Mouse (Mus musculus): Measurements from ENCODE around the gene Atg16l1. TPM values are rescaled to one million over a fixed set of nuclear protein-coding genes. Genes with fewer than 3 reads are reported as not detected.
"Not testable (repeated sequence)": the region's sequence is repeated elsewhere in the genome, so short reads cannot be mapped to it uniquely, and the experiment has no call there.

Atg16l1 gene
- polyA plus RNA-seq, 1 experiment = 36.1 TPM

DNA sequence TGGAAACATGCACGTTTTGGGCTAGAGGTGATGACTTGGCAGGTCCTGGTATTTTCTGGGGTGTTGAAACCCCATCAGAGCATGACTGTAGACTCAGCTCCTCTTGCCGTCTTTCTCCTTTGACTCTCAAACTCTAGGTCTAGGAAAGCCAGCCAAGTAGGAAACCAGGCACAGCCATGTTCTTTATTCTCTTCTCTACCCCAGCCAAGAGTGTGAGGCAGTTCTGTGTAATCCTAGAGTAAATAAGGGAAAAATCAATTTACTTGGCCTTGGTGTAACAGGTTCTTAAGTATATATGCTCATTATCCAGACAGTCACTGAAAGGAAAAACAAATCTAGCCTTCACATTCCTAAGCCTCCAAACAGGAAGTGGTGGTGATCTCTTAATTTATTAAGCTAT, 17.7 kb downstream of the Atg16l1 start:
- no peak for DNase-seq (ENCODE audit: low spot score)

- DNase-seq (ENCODE audit: low spot score) = no peak
Measured at GRCm38 (mm10) chr1:87774845-87775244, 19.2 kb downstream of the Atg16l1 start.

DNA sequence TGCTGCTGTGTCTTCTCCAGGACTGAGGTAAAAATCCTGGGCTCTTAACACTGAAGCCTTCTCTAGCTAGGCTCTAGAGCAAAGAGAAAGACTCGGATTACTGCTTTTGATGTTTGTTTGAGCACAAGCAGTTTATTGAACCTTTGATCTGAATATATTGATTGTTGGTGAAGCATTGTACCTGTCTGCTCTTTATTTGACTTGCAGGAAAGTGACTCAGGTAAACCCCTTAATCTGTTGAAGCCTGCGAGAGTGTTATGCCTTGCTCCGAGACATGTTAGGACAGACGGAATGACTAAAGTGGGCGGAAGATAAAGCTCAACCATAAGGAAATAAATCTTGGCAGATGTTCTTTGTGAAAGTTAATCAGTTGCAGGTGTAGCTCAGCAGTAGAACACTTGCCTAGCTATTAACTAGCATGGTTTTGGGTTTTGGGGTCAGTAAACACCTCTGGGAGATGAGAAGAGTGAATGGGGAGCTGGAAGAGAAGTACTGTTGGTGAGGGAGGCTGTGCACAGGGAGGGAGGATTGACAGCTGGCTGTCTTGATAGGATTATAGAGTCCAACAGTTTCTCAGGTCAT, 23.6 kb downstream of the Atg16l1 start:
- DNase-seq (ENCODE audit: low spot score) = no peak

DNA sequence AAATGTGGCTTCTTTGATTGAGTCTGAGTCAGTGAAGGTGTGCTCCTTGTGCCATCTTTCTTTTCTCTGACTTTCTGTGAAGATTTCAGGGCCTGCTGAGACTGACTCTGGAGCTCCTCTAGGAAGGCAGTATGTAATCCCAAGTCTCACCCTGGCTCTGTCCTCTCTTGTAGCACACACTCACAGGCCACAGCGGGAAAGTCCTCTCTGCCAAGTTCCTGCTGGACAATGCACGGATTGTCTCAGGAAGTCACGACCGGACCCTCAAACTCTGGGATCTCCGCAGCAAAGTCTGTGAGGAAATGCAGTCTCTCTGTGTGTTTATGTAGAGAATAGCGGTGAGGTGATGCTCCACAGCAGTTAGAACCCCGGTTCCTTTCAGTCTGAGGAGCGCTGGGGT, 30.0 kb downstream of the Atg16l1 start:
- no peak for DNase-seq (ENCODE audit: low spot score)

- DNase-seq (ENCODE audit: low spot score) = no peak
Measured at GRCm38 (mm10) chr1:87786251-87786650, 30.6 kb downstream of the Atg16l1 start.

GRCm38 (mm10) chr1:87789665-87790064, 34.0 kb downstream of the Atg16l1 start:
- DNase-seq (ENCODE audit: low spot score) = no peak

DNA sequence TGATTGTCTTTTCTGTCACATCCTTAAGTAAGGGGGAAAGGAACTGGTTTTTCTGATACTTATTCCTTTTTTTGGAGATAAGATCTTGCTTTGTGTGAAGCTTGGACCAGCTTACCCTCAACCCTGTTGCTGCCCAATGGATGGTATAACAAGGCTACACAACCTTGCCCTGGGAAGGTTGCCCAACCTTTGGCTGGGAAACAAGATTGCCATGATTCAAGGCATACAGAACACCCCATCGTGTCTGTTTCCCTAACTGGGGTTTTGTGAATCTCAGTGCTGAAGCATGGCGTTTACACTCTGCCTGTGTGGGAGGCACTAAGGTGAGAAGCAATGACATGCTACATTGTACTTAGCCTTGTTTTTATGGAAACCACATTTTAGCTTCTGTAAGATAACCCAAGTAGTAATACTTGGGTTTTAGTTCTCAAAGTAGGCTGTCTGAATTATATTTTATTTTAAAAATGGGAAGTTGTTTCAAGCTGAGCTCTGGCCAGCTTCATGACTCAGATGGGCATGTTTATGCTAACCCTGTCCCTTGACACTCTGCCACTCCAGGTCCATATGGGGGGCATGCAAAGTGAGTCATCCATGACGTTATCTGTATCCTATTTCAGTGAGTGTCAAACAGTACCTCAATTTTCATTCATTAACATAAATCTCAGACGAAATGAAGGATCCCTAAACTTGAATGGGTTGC, 36.9 kb downstream of the Atg16l1 start:
- DNase-seq (ENCODE audit: low spot score) = no peak

- no peak for DNase-seq (ENCODE audit: low spot score)
Measured at GRCm38 (mm10) chr1:87793138-87793449, 37.4 kb downstream of the Atg16l1 start.

DNA sequence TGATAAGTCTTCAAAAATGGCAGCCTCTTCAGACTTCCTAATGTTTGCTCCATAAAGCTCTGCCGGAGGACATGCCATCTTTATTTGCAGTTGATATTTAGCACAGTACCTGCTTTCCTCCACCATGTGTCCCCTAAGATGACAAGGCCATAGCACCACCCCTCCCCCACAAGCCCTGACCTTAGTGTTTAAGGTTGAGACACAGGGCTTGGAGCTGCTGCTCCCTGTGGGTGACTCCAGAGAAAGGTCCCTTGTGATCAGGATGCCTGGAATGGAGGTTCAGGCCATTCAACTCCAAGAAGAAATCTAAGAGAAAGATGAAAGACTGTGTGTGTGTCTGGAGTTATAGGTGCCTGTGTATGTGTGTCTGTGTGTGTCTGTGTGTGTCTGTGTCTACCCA, 42.0 kb downstream of the Atg16l1 start:
- DNase-seq (ENCODE audit: low spot score) = no peak

DNA sequence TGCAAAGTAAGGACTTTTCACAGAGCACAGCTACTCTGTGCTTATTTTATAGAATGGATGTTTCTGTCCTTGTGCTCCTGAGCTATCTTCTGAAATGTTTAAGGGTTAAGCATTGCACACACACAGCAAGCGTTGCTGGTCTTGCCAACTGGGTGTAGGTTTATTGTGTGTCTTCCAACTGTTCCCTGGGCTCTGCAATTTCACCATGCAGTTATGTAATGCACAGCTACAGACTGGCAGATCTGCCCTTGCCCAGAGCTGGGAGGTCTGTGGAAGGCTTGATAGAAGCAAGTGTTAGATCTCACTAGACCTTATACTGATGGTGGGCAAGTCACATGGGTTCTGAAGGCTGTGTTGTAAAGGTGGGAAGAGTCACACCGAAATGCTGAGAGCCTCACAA, 42.6 kb downstream of the Atg16l1 start:
- no peak for DNase-seq (ENCODE audit: low spot score)

DNA sequence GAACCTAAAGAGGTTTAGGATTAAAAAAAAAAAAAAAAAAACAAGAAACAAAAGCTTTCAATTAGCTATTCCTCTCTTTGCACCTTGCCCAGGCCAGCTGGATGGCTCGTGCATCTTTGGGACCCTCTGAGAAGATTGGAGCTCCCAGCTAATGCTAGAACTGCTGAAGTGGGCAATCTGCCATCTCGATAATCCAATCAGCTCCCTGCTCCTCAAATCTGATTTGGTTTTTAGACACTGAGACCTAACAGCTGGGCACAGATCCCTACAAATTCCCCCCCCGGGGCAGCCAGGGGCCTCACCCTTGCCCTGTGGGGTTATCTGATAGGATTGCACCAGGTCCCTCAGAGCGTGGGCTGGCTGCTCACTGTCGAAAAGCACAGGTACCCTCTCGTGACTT, 47.9 kb downstream of the Atg16l1 start, which contains the start of gene Sag:
Gene Sag, plus strand, starts transcription at position 105 of the 400 bp plus-strand sequence.
- no peak for DNase-seq (ENCODE audit: low spot score)

GRCm38 (mm10) chr1:87807751-87808150, 52.1 kb downstream of the Atg16l1 start:
- DNase-seq (ENCODE audit: low spot score) = no peak

GRCm38 (mm10) chr1:87811391-87811790, 55.7 kb downstream of the Atg16l1 start:
- no peak for DNase-seq (ENCODE audit: low spot score)

- DNase-seq (ENCODE audit: low spot score) = no peak
Measured at GRCm38 (mm10) chr1:87812061-87812460, 56.4 kb downstream of the Atg16l1 start.

- DNase-seq (ENCODE audit: low spot score) = no peak
Measured at GRCm38 (mm10) chr1:87813155-87813554, 57.5 kb downstream of the Atg16l1 start.

- DNase-seq (ENCODE audit: low spot score) = no peak
Measured at GRCm38 (mm10) chr1:87813681-87814080, 58.0 kb downstream of the Atg16l1 start.

DNA sequence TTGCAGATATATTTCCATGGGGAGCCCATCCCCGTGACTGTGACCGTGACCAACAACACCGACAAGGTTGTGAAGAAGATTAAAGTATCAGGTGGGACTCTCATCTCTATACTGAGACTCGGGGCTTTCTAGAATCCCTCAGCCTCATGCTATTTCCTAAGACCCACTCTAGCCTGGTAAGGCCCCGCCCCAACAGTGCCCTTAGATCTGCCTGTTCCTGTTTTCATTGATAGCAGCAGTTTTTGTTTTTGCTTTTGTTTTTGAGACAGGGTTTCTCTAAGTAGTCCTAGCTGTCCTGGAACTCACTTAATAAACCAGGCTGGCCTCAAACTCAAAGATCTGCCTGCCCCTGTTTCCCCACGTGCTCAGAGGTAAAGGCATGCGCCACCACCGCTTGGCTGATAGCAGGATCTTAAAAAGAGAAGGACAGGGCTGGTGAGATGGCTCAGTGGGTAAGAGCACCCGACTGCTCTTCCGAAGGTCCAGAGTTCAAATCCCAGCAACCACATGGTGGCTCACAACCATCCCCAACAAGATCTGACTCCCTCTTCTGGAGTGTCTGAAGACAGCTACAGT, 68.8 kb downstream of the Atg16l1 start:
- no peak for DNase-seq (ENCODE audit: low spot score)

DNA sequence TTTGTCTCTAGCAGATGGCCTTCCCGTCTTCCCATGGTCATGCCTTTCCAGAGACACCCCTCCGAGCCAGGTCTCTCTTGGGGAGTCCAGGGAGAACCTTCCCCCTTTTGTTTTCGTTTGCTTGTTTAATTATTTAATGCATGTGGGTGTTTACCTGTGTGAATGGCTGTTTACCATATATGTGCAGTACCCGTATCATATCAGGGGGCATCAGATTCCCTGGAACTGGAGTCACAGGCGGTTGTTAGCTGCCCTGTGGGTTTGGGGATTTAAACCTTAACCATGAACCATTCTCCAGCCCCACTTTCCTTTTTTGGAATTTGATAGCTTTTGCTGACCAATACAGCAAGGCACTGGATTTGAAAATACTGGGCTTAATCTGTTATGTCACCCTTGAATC, 69.6 kb downstream of the Atg16l1 start:
- no peak for DNase-seq (ENCODE audit: low spot score)

DNA sequence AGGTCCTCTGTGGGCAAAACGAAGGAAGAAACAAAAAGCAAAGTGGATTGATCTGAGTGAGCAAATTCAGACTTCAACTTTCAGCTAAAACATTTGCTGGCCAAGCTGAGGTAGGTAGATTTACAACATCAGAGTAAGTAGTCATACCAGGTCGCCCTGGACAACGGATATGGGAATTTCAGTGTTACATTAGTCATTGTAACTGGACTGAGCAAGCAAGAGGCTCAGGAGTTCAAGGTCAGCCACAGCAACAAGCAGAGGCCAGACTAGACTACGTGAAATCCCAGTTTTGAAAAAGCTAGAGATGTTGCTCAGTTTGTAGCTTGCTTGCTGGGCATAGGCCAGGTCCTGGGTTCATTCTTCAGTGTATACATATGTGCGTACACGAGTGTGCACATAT, 70.3 kb downstream of the Atg16l1 start:
- DNase-seq (ENCODE audit: low spot score) = no peak

DNA sequence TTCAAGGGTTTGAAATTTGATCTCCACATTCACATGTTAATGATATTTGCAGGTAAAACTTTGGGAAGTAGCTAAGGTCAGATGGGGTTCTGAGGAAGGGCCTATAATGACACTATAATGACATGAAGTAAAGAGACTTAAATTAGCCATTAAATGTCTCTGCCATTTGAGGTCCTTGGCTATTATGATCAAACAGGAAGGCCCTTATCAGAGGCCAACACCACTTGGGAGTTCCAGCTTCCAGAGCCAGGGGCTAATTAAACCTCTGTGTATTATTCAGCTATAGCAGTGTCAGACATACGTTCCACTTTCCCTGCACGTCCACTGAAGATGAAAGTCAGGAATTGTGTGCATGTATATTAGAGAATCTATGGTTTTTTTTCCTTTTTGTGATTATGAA, 70.8 kb downstream of the Atg16l1 start:
- no peak for DNase-seq (ENCODE audit: low spot score)

GRCm38 (mm10) chr1:87827476-87827875, 71.8 kb downstream of the Atg16l1 start:
- DNase-seq (ENCODE audit: low spot score) = not testable (repeated sequence)

- DNase-seq (ENCODE audit: low spot score) = no peak
Measured at GRCm38 (mm10) chr1:87828185-87828584, 72.5 kb downstream of the Atg16l1 start.

GRCm38 (mm10) chr1:87828926-87829580, 73.4 kb downstream of the Atg16l1 start:
- DNase-seq (ENCODE audit: low spot score) = no peak

All from urinary bladder, adult 2 months (tissue).